Mouse (Mus musculus): Measurements from ENCODE around the gene Sult6b1. TPM values are rescaled to one million over a fixed set of nuclear protein-coding genes. Genes with fewer than 3 reads are reported as not detected.

Gene Sult6b1
- total RNA-seq, 1 experiment from 2014 or later, result not detected

GRCm38 (mm10) chr17:78894991-78895390 is 11.8 kb downstream of the Sult6b1 start:
- ATAC-seq (replicated peaks in 1 of 2; ENCODE audit: insufficient read depth in 1 of 2, low FRiP score in 2 of 2, low TSS enrichment in 1 of 2, low read depth in 1 of 2, poor library complexity in 2 of 2, severe bottlenecking in 2 of 2), result no peak

DNA sequence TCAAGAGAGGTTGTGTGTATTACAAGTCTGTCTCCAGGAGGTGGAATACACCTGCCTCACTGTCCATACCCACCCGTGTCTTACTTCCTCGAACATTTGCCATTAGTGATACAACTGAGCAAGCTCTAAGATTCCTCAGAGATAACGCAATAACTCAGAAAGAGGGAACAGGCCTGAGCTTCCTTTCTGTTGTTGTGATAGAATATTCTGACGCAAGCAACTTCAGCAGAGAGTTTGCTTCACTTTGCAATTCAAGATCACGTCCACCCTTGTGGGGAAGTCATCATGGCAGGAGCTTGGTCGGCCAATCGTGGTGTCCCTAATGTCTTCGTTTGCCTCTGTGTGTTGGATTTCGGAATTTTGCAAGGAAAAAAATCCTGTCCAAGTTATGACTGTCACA is 15.8 kb downstream of the Sult6b1 start:
- peak in 1 of 2 experiments; percentile 72; a peak in 1 of 4 replicates for ATAC-seq (replicated peaks in 1 of 2; ENCODE audit: insufficient read depth in 1 of 2, low FRiP score in 2 of 2, low TSS enrichment in 1 of 2, low read depth in 1 of 2, poor library complexity in 2 of 2, severe bottlenecking in 2 of 2)

DNA sequence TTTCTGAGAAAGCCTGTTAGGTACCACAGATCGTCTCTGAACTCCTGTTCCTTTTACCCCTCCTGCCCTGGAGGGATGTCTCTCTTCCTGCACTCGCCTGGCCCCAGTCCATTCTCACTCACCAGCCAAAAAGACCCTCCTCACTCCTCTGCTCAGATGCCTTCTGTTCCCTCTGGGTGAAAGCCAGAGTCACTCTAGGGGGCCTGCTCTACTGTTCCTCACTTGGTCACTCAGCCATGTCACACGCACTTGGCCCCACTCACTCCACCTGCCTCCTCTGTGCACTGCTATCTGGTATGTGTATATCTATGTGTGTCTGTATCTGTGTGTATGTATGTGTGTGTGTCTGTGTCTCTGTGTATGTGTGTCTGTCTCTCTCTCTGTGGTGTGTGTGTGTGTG is 17.6 kb downstream of the Sult6b1 start:
- no peak for ATAC-seq (replicated peaks in 1 of 2; ENCODE audit: insufficient read depth in 1 of 2, low FRiP score in 2 of 2, low TSS enrichment in 1 of 2, low read depth in 1 of 2, poor library complexity in 2 of 2, severe bottlenecking in 2 of 2)

GRCm38 (mm10) chr17:78888554-78888953 is 18.2 kb downstream of the Sult6b1 start:
- no peak for ATAC-seq (replicated peaks in 1 of 2; ENCODE audit: insufficient read depth in 1 of 2, low FRiP score in 2 of 2, low TSS enrichment in 1 of 2, low read depth in 1 of 2, poor library complexity in 2 of 2, severe bottlenecking in 2 of 2)

- ATAC-seq (replicated peaks in 1 of 2; ENCODE audit: insufficient read depth in 1 of 2, low FRiP score in 2 of 2, low TSS enrichment in 1 of 2, low read depth in 1 of 2, poor library complexity in 2 of 2, severe bottlenecking in 2 of 2), result no peak
Observed at GRCm38 (mm10) chr17:78885286-78886065, 21.3 kb downstream of the Sult6b1 start.

- ATAC-seq (replicated peaks in 1 of 2; ENCODE audit: insufficient read depth in 1 of 2, low FRiP score in 2 of 2, low TSS enrichment in 1 of 2, low read depth in 1 of 2, poor library complexity in 2 of 2, severe bottlenecking in 2 of 2), result no peak
Observed at GRCm38 (mm10) chr17:78883291-78883690, 23.5 kb downstream of the Sult6b1 start.

DNA sequence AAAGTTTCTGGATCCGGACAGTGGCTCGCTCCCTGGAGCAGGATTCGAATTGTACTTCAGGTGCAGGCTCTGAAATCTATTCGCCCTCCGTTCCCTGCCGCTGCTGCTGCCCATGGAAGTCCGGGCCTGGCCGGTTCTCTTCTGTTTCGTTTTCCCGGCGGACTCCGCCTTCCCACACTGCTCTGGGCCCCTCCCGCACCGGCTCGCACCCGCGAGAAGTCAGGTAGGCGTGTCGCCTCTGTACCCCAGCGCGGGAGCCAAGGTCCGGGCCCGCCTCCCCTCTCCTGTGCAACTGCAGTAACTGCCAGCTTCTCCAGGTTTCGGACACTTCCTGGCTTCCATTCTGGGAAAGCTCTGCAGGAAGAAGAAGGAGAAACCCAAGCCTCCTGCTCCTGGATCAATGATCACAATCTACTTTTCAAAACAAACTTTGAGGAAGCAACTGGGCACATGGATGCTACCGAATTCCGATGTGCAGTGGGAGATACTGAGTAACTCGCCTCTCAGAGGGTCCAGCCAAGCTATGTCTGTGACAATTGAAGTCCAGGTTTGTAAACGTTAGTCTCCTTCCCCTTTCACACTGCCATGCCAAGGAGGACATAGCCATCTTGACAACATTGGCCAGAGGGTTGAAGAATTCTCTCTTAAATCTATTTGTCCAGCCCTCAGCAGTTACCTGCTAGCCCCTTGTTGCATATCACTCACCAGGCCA is 24.2 kb downstream of the Sult6b1 start, which contains the start of gene Eif2ak2:
Gene Eif2ak2 (minus strand): TSS at position 173 of the 712 bp plus-strand sequence.
- ATAC-seq (replicated peaks in 1 of 2; ENCODE audit: insufficient read depth in 1 of 2, low FRiP score in 2 of 2, low TSS enrichment in 1 of 2, low read depth in 1 of 2, poor library complexity in 2 of 2, severe bottlenecking in 2 of 2), result peak; percentile 92 to 98

DNA sequence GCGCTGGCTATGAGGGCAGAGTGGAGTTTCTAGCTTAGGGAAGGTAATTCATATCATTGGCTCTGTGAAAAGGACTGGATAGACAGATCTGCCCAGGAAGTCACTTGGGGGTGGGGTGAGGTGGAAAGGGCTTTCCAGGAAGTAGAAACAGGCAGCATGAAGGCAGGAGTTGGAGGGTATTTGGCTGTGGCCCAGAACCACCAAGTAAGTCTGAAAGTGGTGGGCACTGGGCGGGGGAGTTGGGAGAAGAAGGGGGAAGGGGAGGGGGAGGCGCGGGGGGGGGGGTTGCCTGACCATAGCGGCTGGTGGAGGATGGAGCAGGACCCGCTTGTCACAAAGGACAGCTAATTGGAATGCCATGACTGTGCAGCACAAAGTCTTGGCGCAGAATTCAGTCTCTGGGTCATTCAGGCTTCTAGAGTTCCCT is 24.9 kb downstream of the Sult6b1 start:
- peak; percentile 28 to 51; a peak in 1 of 4 replicates for ATAC-seq (replicated peaks in 1 of 2; ENCODE audit: insufficient read depth in 1 of 2, low FRiP score in 2 of 2, low TSS enrichment in 1 of 2, low read depth in 1 of 2, poor library complexity in 2 of 2, severe bottlenecking in 2 of 2)

GRCm38 (mm10) chr17:78873886-78874285 is 32.9 kb downstream of the Sult6b1 start:
- ATAC-seq (replicated peaks in 1 of 2; ENCODE audit: insufficient read depth in 1 of 2, low FRiP score in 2 of 2, low TSS enrichment in 1 of 2, low read depth in 1 of 2, poor library complexity in 2 of 2, severe bottlenecking in 2 of 2), result no peak

- no peak for ATAC-seq (replicated peaks in 1 of 2; ENCODE audit: insufficient read depth in 1 of 2, low FRiP score in 2 of 2, low TSS enrichment in 1 of 2, low read depth in 1 of 2, poor library complexity in 2 of 2, severe bottlenecking in 2 of 2)
Observed at GRCm38 (mm10) chr17:78856243-78856642, 50.5 kb downstream of the Sult6b1 start.

- no peak for ATAC-seq (replicated peaks in 1 of 2; ENCODE audit: insufficient read depth in 1 of 2, low FRiP score in 2 of 2, low TSS enrichment in 1 of 2, low read depth in 1 of 2, poor library complexity in 2 of 2, severe bottlenecking in 2 of 2)
Observed at GRCm38 (mm10) chr17:78842271-78842928, 64.4 kb downstream of the Sult6b1 start.

GRCm38 (mm10) chr17:78836056-78836455 is 70.7 kb downstream of the Sult6b1 start:
- ATAC-seq (replicated peaks in 1 of 2; ENCODE audit: insufficient read depth in 1 of 2, low FRiP score in 2 of 2, low TSS enrichment in 1 of 2, low read depth in 1 of 2, poor library complexity in 2 of 2, severe bottlenecking in 2 of 2), result no peak

DNA sequence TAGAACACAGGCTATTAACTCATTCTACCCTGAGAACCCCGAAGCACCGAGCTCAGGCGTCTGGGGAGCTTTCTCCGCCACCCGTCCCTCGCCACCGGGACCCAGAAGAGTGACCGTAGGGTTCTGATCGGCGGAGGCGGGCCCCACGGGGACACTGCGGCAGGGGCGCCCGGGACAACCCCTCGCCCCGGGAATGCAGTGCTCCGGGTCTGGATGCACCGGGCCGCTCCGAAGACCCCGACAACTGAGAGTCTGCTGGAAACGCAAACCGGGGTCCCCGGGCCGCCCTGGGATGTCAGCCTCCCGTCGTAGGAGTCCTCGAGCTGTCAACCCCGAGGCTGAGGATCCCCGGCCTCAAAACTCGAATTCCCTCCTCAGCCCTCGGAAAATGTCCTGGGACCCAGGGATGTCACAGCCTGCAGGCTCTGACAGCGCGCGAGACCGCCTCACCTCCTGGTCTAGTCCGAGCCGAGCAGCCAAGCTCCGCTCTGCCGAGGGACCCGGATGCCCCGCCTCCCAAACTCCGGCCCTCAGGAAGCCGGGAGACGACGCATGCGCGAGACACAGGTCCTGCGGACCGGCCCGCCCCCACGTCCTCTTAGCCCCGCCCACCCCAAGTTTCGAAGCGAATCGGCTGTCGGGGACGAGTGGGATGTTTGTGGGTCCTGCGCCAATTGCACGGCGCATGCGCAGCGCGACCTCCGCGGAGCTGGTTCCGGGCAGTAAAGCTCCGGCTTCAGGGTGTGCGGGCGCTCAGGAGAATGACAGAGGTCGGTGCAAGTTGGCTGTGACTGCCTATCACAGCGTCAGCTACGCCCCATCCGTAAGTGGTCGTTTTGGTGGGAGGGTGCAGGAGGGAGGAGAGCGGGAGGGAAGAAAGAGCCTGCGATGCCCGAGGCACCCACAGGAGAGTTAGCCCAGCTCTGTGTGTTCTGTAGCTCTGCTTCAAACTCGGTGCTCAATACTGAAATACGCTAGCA is 71.6 kb downstream of the Sult6b1 start, which contains the start of the genes Heatr5b and Gpatch11:
Gene Heatr5b (minus strand): TSS at position 509 of the 980 bp plus-strand sequence.
Gene Gpatch11 (plus strand): TSS at position 712 of the 980 bp plus-strand sequence.
- peak; percentile 93 to 94 for ATAC-seq (replicated peaks in 1 of 2; ENCODE audit: insufficient read depth in 1 of 2, low FRiP score in 2 of 2, low TSS enrichment in 1 of 2, low read depth in 1 of 2, poor library complexity in 2 of 2, severe bottlenecking in 2 of 2)

Measured in hematopoietic stem cell, adult 5-6 weeks (primary cell).